ENCODE assay signal across 10 mouse cellular contexts in the genomic region with DNA sequence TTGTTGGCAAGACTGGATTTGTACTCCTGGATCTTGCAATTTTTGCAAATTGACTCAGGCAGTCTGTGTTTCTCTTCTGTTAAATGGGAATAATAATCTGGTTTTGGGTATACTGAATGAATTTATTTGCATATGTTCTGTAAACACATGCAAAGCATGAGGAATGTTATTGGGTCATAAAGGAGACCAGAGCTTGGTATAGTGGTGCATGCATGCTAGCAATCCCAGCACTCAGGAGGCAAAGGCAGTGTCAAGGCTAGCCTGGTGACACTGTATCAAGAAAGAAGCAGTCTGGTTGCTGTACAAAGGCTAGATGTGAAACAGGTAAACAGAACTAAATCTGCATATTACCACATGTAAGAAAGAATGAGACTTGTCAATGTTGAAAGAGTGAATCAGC. TPM values are rescaled to one million over a fixed set of nuclear protein-coding genes. Genes with fewer than 3 reads are reported as not detected.
DNase-seq lines count a peak whose midpoint lies in the region; ATAC-seq and TF ChIP-seq lines count a peak whose summit lies in the region.
"Had no signal": no experiment of that assay in that cellular context is flagged by ENCODE, and none has a peak within 500 bp of the region (broad histone marks: within the 10 kb centered on the region; RNA-seq: fewer than 3 reads in every experiment).

No protein-coding gene starts in this region.

- H3K4me3 ChIP-seq in heart, embryonic 13.5 days: peak overlapping the region; percentile 86
- H3K4me3 ChIP-seq in G1E (ENCODE audit: low read depth, low read length): peak overlapping the region; percentile 81
- H3K4me3 ChIP-seq in forebrain, postnatal 0 days (ENCODE audit: low read depth, low read length): peak overlapping the region; percentile 73
- H3K4me3 ChIP-seq in liver, postnatal 0 days (ENCODE audit: low read depth, low read length): peak overlapping the region; percentile 90

- DNase-seq in heart, adult 18-20 months: no peak
- no peak for DNase-seq in G1E (ENCODE audit: low spot score)
- DNase-seq in forebrain, postnatal 0 days: no peak
- DNase-seq in liver, postnatal 0 days: no peak
- DNase-seq in cerebellum, adult 9-11 months: no peak
- DNase-seq in right cerebral cortex, postnatal 36 days (ENCODE audit: low spot score in 2 of 2): no peak
- DNase-seq in adrenal gland, adult 8-10 months: no peak

- peaks cover 6% of the 10 kb centered on the region for H3K36me3 ChIP-seq in heart, embryonic 13.5 days
- H3K36me3 ChIP-seq in G1E (replicated peaks): peaks cover 37% of the 10 kb centered on the region
- H3K36me3 ChIP-seq in forebrain, postnatal 0 days (ENCODE audit: insufficient read depth): peaks cover under 1% of the 10 kb centered on the region
- peaks cover 7% of the 10 kb centered on the region; the same call in 1 of the 2 replicates for H3K36me3 ChIP-seq in liver, postnatal 0 days (replicated peaks; ENCODE audit: insufficient read depth, low read length)

- no peaks in the 10 kb centered on the region for H3K27me3 ChIP-seq in heart, embryonic 13.5 days (replicated peaks)
- H3K27me3 ChIP-seq in G1E (ENCODE audit: insufficient read depth, low read length): no peaks in the 10 kb centered on the region
- H3K27me3 ChIP-seq in forebrain, postnatal 0 days (ENCODE audit: insufficient read depth, low read length): no peaks in the 10 kb centered on the region
- no peaks in the 10 kb centered on the region for H3K27me3 ChIP-seq in liver, postnatal 0 days (ENCODE audit: insufficient read depth, low read length)

- H3K4me1 ChIP-seq in heart, embryonic 13.5 days: peaks cover 52% of the 10 kb centered on the region
- H3K4me1 ChIP-seq in G1E (ENCODE audit: insufficient read depth, low read depth, low read length): peaks cover 29% of the 10 kb centered on the region
- H3K4me1 ChIP-seq in forebrain, postnatal 0 days (ENCODE audit: insufficient read depth): peaks cover 29% of the 10 kb centered on the region
- peaks cover 22% of the 10 kb centered on the region for H3K4me1 ChIP-seq in liver, postnatal 0 days (ENCODE audit: insufficient read depth)

- H3K9ac ChIP-seq in heart, embryonic 13.5 days: peak overlapping the region; percentile 92
- H3K9ac ChIP-seq in forebrain, postnatal 0 days: peak overlapping the region; percentile 68
- H3K9ac ChIP-seq in liver, postnatal 0 days (replicated peaks): peak overlapping the region; percentile 86

- H3K27ac ChIP-seq in heart, embryonic 13.5 days (replicated peaks): peak overlapping the region; percentile 97; the same call in 1 of the 2 replicates
- H3K27ac ChIP-seq in forebrain, postnatal 0 days (ENCODE audit: low read depth, low read length): 0 out of 2 replicates have a peak overlapping the region, but pooled peaks have one; percentile 98
- peak overlapping the region; percentile 98 for H3K27ac ChIP-seq in liver, postnatal 0 days (ENCODE audit: low read depth)

- no peaks in the 10 kb centered on the region for H3K9me3 ChIP-seq in heart, embryonic 13.5 days
- no peaks in the 10 kb centered on the region for H3K9me3 ChIP-seq in G1E (replicated peaks)
- no peaks in the 10 kb centered on the region for H3K9me3 ChIP-seq in forebrain, postnatal 0 days (ENCODE audit: low read length)
- H3K9me3 ChIP-seq in liver, postnatal 0 days (ENCODE audit: low read length): no peaks in the 10 kb centered on the region

- no peak for ATAC-seq in heart, embryonic 13.5 days (ENCODE audit: extremely low read depth, insufficient number of reproducible peaks, low FRiP score, low TSS enrichment)
- no peak for ATAC-seq in G1E (ENCODE audit: extremely low read depth, insufficient number of reproducible peaks, low FRiP score, poor library complexity, severe bottlenecking)
- ATAC-seq in forebrain, postnatal 0 days: no peak
- no peak for ATAC-seq in liver, postnatal 0 days

- peak overlapping the region; percentile 73 for H3K4me2 ChIP-seq in heart, embryonic 13.5 days
- peak overlapping the region; percentile 76 for H3K4me2 ChIP-seq in forebrain, postnatal 0 days (ENCODE audit: low read depth)
- H3K4me2 ChIP-seq in liver, postnatal 0 days (ENCODE audit: low read depth, low read length): peak overlapping the region; percentile 85

- no peak for TF ChIP-seq CTCF in G1E (IDR thresholded peaks at IDR 0.05; ENCODE audit: low read depth, low read length)
- no peak for TF ChIP-seq CTCF in forebrain, postnatal 0 days (IDR thresholded peaks at IDR 0.05; ENCODE audit: low read depth)
- no peak for TF ChIP-seq CTCF in liver, postnatal 0 days (IDR thresholded peaks at IDR 0.05; ENCODE audit: low read depth)

- TF ChIP-seq EP300 in liver, postnatal 0 days (IDR thresholded peaks at IDR 0.05; ENCODE audit: low read depth): no peak

RNA-seq across cellular contexts. Expression of gene Ppp2r1a, which starts 1.5 kb away (rescaled TPM):
- 353 and 358 TPM in 2 replicates for polyA plus RNA-seq in heart, embryonic 13.5 days (2015; fragmentation: Nextera tagmentation; extraction: Ambion mirVana)
- total RNA-seq in heart, adult 18-20 months (2021): 100 to 1,000 TPM; 173 to 183 TPM
- total RNA-seq in G1E (2014; fragmentation: Nextera tagmentation) (472 and 480 TPM in 2 replicates), G1E (2017) (145 and 156 TPM in 2 replicates)
- polyA plus RNA-seq in G1E (2012): 103 and 224 TPM in 2 replicates
- total RNA-seq in forebrain, postnatal 0 days (2014; rRNA removed): 628 and 654 TPM in 2 replicates
- 717 and 789 TPM in 2 replicates for polyA plus RNA-seq in forebrain, postnatal 0 days (2015; fragmentation: Nextera tagmentation; extraction: Ambion mirVana)
- 63.8 and 65.8 TPM in 2 replicates for polyA plus RNA-seq in liver, postnatal 0 days (2015; fragmentation: Nextera tagmentation; extraction: Ambion mirVana)
- 100 to 1,000 TPM; 250 to 386 (median 301) TPM for total RNA-seq in adrenal gland, adult 8-10 months (2022)

RNA-seq across cellular contexts. Expression of gene Vmn1r232, which starts 27.1 kb away (rescaled TPM):
- not detected in 2 replicates for polyA plus RNA-seq in heart, embryonic 13.5 days (2015; fragmentation: Nextera tagmentation; extraction: Ambion mirVana)
- total RNA-seq in heart, adult 18-20 months (2021): not detected
- total RNA-seq in G1E (2014; fragmentation: Nextera tagmentation) (not detected in 2 replicates), G1E (2017) (0.16 TPM in 1 of 2 replicates, not detected in the other)
- not detected in 2 replicates for polyA plus RNA-seq in G1E (2012)
- total RNA-seq in forebrain, postnatal 0 days (2014; rRNA removed): not detected in 2 replicates
- polyA plus RNA-seq in forebrain, postnatal 0 days (2015; fragmentation: Nextera tagmentation; extraction: Ambion mirVana): not detected in 2 replicates
- not detected in 2 replicates for polyA plus RNA-seq in liver, postnatal 0 days (2015; fragmentation: Nextera tagmentation; extraction: Ambion mirVana)
- under 1 TPM in 1 of 4 experiments, not detected in 3; 0.18 TPM for total RNA-seq in adrenal gland, adult 8-10 months (2022)
- polyA plus RNA-seq: gonadal fat pad, adult 2 months; small intestine, adult 2 months had no signal

RNA-seq across cellular contexts. Expression of gene Vmn1r231, which starts 41.7 kb away (rescaled TPM):
- not detected in 2 replicates for polyA plus RNA-seq in heart, embryonic 13.5 days (2015; fragmentation: Nextera tagmentation; extraction: Ambion mirVana)
- not detected for total RNA-seq in heart, adult 18-20 months (2021)
- 3.4 TPM in 1 of 2 replicates, not detected in the other for total RNA-seq in G1E (2014; fragmentation: Nextera tagmentation)
- 0.23 and 0.44 TPM in 2 replicates for total RNA-seq in G1E (2017)
- not detected in 2 replicates for polyA plus RNA-seq in G1E (2012)
- total RNA-seq in forebrain, postnatal 0 days (2014; rRNA removed): not detected in 2 replicates
- not detected in 2 replicates for polyA plus RNA-seq in forebrain, postnatal 0 days (2015; fragmentation: Nextera tagmentation; extraction: Ambion mirVana)
- not detected in 2 replicates for polyA plus RNA-seq in liver, postnatal 0 days (2015; fragmentation: Nextera tagmentation; extraction: Ambion mirVana)
- total RNA-seq in adrenal gland, adult 8-10 months (2022): not detected
- polyA plus RNA-seq: gonadal fat pad, adult 2 months; small intestine, adult 2 months had no signal

RNA-seq across cellular contexts. Expression of gene Vmn1r233, which starts 49.6 kb away (rescaled TPM):
- polyA plus RNA-seq in heart, embryonic 13.5 days (2015; fragmentation: Nextera tagmentation; extraction: Ambion mirVana): not detected in 2 replicates
- total RNA-seq in heart, adult 18-20 months (2021): not detected
- total RNA-seq in G1E (2014; fragmentation: Nextera tagmentation): not detected in 2 replicates
- total RNA-seq in G1E (2017): 0.05 and 0.12 TPM in 2 replicates
- not detected in 2 replicates for polyA plus RNA-seq in G1E (2012)
- total RNA-seq in forebrain, postnatal 0 days (2014; rRNA removed): not detected in 2 replicates
- polyA plus RNA-seq in forebrain, postnatal 0 days (2015; fragmentation: Nextera tagmentation; extraction: Ambion mirVana): not detected in 2 replicates
- polyA plus RNA-seq in liver, postnatal 0 days (2015; fragmentation: Nextera tagmentation; extraction: Ambion mirVana): not detected in 2 replicates
- under 1 TPM in 1 of 4 experiments, not detected in 3; 0.05 TPM for total RNA-seq in adrenal gland, adult 8-10 months (2022)
- polyA plus RNA-seq: gonadal fat pad, adult 2 months; small intestine, adult 2 months had no signal
